Mouse (Mus musculus) megakaryocyte-erythroid progenitor cell, adult 5-6 weeks (primary cell): ENCODE measurements around the gene Ndufs5. TPM values are rescaled to one million over a fixed set of nuclear protein-coding genes. Genes with fewer than 3 reads are reported as not detected.

ENCODE experiments used
- ATAC-seq: replicated peaks from 2 replicates; pipeline ENCODE4 v1.8.0; 2016; ENCODE audit warnings: mild to moderate bottlenecking, inconsistent platforms; ENCODE audit not compliant: severe bottlenecking, poor library complexity, low FRiP score, low TSS enrichment
- total RNA-seq, 2 experiments: library from RNA; stranded (forward) in 1 of 2; stranded (reverse) in 1 of 2; fragments of 200-1000, 215-1000 nt in 1 of 2; fragments of >200 nt in 1 of 2; fragmentation: Nextera tagmentation in 1 of 2; gene quantifications; 2 replicates each; pipeline ENCODE4 v1.2.3; 2014 to 2017

The Ndufs5 gene
- total RNA-seq, 2 experiments from 2014 or later: 121 to 163 TPM

DNA sequence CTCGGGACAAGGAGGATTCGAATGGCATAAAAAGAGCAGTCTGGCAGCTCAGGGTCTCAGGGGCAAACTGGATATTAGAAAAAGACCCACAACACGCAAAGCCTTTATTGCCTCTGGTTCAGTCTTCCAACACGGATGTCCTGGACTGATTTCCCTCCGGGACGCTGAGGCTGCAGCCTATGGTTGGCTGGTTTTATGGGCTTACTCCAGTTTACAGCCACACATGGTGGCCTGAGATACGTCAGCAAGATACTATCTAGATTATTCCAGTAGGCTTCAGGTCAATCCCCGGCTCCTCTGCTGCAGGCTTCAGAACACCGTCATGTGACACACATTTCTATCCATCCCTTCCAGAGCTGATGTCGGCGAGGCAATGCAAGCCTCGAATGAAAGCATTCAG lies 24.6 kb downstream of the Ndufs5 start:
- no peak for ATAC-seq

DNA sequence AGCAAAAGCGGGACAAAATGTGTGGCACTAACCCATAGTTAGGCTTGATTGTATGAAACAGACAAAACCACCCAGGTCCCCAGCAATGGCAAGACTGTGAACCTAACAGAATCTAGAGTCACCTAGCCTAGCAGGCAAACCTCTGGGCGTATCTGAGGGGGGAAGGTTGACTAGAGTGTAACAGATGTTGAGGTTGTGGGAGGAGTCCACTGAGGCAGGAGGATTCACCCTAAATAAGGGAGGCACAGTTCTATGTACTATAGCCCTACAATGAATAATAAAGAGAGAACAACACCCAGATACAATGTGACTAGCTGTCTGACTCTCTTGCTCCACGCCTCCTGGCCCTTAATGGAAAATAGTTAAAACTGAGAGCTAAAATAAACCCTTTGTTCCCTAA lies 25.9 kb downstream of the Ndufs5 start:
- ATAC-seq: no peak

DNA sequence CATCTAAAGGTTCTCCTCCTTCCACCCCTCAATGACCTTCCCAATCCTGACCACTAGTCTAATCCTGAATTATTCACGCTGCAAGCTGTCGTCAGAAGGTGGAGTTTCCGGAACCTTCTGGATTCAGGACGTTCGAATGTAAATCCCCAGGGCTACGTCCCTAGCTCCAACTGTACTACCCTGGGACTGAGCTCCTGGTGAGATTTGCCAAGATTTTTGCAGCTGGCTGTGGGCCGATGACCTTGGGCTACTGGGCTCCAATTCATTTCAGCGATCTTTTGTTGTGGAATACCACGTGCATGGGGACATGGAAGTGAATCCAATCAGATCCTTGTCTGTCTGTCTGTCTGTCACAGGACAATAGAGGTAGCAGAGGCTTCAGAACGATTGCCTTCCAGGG lies 27.7 kb downstream of the Ndufs5 start:
- ATAC-seq: no peak

DNA sequence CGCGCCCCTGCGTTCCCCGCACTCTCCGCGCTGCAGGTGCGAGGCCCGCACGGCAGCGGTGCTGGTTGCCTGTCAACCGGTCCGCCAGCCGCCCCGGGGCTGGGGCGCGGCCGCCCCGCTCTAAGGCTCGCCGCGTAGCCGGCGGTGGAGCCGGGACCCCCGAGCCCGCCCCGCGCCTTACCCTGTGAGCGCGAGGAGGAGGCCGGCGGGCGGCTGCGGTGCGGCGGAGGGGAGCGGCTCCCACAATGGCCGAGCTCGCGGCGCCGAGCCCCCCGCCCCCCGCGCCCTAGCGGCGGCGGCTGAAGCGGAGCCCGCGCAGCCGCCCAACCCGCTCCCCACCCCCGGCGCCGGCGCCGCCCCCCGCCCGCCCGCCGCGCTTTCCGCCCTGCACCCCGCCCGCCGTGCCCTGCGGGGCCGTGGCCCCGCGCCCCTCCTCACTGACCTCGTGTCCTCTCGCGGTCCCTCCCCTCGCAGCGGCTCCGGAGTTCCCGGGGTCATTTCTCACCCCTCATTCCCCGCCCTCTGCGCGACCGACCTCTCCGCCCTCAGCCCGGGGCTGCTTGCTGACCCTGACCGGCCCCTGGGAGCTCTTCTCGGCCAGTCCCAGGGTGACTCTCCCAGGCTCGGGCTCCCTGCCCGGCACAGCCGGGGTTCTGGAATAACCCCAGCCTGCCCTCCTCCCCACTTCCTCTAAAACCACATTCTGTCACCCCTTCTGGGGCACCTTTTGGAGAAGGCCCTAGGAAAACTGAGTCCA lies 30.8 kb downstream of the Ndufs5 start:
- peak; percentile 34; the same call in 1 of the 2 replicates for ATAC-seq

DNA sequence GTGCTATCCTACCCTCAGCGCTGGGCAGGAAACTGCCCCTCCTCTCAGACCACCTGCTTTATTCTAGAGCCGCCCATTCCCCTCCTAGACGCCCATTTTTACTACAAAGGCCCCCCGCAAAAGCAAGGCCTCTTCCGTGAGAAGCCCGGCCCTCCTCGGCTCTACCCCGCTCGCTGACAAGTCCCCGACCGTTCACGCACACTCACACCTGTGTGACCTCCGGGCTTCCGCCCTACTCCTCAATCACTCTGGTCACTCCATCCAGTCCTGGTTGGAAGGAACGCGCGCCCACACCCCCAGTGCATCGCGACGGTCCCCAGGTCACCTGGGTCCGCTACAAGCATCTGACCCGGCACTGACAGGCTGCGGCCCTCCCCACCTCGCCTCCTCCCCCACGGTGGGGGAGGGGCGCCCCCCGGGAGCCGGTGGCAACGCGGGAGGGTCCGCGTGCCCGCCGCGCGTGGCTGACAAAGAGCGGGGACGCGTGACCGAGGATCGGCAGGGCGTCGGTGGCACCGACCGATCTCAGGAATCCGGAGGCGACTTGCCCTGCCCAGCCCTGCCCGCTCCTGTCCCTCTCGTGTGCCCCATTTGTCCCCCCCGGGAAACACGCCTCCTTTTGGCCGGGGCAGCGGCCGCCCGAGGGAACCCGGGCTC lies 31.5 kb downstream of the Ndufs5 start:
- ATAC-seq: no peak

DNA sequence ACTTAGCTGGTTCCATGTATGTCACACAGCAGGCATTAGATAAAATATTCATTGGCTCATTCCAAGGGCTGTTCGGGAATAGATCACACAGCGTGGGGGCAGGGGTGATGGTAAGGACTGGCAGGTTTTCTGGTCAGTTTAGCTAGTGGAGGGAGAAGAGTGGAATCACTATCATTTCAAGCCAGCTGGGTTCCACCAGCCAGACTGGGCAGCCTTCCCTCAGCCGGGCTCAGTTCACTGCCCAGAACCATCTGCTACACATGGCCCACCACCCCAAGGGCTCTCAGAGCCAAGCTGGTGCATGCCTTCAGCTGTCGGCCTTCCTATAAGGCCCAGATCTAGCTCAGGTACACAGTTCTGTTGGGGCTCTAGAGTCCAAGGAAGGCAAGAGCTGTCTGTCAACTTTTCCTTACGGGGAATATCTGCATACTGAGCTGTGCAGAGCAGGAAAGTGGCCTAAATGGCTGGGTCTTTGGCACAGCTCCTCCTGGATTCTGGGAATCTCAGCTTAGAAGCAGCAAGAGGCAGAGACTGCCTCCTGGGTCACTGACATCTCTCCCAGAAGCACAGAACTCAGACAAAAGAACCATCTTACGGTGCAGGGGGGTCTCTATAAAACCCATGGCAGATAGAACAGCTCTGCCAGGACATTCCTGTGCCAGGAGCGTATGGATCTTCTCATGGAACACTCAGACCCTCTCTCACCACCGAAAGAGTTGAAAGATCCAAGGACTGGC lies 32.3 kb downstream of the Ndufs5 start:
- ATAC-seq: no peak

DNA sequence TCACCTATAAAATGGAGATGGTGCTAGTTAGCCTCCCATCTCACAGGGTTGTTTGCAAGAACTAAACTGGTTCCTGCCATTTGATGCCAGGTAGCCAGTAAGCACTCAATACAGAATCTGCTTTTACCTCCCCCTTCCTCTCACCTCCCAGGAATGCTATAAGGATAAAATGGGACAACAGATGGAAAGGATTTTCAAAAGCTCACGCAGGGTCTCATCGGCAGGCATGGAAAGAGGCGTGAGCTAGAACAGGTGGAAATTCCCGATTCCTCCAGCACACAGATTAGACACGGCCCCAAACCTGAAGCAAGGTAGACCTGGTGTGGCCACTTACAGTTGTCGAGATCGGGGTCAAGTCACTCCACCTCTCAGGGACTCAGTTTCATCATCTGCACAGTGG lies 33.0 kb downstream of the Ndufs5 start:
- ATAC-seq: no peak

DNA sequence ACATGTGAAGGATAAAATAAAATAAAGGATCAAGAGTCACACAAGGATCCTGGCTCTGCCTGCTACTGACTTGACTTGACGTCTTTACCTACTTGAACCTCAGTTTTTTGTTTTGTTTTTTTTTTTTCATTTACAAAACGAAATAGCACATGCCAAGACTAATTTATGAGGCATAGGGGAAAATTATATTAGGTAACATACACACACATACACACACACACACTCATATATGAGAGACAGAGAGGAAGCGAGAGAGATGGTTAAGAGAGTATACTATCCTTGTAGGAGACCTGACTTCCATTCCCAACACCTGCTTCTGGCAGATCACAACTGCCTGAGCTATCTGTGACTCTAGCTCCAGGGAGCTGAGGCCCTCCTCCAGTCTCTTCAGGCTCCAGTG lies 33.7 kb downstream of the Ndufs5 start, which contains the start of gene Macf1:
Macf1 (minus strand) TSS at position 101 of the 400 bp plus-strand sequence.
- no peak for ATAC-seq

DNA sequence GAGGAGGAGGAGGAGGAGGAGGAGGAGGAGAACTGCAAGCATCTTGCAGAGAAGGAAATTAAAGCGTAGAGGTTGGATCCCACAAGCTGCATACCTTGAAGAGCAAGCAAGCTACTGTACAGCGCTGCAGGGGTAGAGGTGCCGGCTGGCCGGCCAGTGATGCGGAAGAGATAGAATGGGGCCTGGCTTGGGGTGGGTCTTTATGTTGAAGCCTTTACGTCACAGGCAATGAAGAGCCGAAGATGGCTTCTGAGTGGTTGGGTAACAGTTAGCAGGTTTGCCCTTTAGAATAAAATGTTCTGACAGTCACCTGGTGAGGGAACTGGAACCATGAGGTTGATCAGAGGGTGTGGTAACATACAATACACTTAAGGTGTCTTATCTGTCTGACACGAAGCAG lies 35.7 kb downstream of the Ndufs5 start:
- ATAC-seq: no peak

DNA sequence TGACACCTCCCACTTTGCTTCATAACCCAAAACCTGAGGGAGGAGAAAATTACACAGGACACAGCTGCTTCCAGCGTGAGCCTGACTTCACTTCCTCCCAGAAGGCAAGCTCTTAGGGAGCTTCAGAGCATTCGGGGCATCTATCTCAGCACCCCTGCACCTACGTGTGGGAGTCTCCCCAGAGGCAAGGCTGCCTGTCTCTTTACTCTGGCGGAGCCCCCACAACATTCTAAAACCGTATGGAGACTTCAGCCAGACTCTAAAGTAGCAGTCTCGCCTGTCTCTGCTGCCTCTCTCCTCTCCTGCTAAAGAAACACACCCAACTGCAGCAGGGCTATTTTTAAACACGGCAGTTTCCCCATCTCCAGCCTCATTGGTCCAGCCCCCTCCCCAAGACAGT lies 37.0 kb downstream of the Ndufs5 start:
- ATAC-seq: no peak

DNA sequence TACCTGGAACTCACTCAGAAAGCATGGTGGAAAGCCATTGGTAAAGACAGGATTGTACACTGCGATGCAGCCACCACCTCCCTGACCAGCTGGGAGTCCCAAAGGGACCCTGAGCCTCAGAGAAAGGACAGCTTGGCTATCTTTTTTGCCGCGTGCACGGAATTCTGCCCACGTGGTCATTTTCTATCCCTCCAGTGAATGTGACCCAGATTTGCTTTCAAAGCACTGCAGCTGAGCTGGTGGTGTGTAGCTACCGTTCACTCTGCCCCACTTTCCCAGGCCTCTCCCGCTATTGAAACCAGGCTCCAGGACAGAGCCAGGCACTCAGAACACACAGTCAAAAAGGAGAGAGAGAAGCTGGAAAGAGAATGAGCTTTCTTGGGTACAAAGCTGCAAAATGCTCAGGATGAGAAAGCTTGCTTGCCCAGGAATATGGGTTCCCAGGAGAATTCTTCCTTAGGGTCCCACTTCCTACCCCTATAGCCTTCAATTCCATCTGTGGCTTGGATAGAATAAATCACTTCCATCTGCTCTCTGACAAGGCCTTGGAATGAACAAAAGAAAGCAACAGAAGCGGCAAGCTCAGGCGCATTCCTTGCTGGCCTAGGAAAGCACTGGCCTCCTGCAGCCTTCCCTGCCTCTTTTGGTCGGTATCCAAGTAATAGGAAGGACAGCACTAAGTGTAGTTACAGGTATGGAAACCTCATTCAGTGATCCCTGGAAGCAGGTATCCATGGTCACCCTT lies 40.8 kb downstream of the Ndufs5 start:
- no peak for ATAC-seq

DNA sequence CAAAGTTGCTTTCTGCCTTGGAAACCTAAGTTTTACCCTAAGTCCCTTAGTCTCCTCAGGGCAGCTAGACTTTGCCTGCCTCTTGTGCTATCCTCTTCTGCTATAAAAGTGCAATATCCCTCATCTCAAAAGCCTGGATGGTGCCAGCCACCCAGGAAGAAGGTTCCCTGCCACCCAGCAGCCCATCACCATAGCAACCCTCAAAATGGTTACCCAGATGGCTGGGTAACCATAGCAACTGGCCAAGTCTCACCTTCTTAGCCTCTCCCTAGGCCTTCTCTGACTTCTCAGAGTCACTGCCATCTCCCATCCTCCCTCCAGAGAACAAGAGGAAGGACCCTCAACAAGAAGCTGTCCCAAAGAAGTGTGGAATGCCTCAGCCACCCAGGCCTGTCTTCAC lies 47.4 kb downstream of the Ndufs5 start:
- ATAC-seq: no peak

DNA sequence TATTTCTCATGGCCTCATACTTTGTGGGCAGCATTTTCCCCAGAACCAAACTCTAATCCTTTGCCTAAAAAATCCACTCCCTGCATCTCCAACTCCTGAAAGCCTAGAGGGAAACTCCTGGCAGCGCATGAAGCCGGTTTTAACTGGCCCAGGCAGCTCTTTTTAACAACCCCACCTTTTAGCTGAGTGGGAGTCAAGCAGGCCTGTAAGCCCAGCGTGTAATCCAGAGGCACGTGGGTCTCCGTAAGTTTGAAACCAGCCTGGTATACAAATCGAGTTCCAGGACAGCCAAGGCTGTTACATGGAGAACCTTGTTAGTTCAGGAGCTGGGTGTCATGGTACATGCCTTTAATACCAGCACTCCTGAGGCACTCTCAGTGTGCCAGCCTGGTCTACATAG lies 48.3 kb downstream of the Ndufs5 start:
- ATAC-seq: no peak

DNA sequence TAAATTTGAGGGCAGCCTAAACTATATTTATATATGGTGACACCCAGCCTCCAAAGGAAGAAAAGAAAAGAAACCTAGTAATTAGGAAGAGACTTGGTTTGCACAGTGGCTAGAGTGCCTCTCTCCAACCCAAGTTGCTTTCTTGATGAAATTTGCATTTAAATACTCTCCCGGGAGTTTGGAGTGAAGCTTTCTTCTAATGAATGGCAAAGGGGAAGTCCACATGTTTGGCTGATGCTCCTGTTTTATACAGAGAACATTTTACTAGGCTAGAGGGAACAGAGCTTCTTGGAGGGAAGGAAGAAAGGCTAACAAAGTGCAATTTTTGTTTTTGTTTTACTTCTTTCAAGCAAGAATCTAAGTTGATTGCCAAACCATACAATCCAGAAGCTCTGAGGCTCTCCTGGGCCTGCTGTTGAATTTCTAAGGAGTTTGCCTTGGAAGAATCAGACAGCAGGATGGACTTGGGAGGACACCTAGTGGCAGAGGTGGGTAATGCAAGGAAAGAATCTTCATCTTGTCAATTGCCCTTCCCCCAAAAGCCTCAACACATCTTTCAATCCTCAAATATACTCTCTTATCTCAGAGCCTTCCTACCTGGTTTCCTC lies 50.6 kb downstream of the Ndufs5 start:
- ATAC-seq: no peak

DNA sequence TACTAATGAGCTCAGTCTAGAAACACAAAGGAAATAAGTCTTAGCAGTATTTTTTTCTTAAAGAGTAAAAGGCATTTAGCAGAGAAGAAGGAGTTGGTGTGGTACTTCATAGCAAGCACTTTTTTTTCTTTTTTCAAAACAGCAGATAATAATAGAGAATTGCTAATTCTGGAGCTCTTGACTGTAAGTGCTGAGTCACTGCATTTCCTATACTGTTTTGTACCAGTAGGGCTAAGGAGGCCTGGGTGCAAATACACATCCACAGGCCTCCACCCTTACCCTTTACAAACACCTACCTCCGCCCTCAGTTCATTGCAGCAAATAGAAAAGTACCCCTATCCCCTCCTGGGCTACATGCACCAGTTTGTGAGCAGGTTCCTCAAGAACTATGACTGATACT lies 51.5 kb downstream of the Ndufs5 start:
- ATAC-seq: peak; percentile 39; the same call in 1 of the 2 replicates

DNA sequence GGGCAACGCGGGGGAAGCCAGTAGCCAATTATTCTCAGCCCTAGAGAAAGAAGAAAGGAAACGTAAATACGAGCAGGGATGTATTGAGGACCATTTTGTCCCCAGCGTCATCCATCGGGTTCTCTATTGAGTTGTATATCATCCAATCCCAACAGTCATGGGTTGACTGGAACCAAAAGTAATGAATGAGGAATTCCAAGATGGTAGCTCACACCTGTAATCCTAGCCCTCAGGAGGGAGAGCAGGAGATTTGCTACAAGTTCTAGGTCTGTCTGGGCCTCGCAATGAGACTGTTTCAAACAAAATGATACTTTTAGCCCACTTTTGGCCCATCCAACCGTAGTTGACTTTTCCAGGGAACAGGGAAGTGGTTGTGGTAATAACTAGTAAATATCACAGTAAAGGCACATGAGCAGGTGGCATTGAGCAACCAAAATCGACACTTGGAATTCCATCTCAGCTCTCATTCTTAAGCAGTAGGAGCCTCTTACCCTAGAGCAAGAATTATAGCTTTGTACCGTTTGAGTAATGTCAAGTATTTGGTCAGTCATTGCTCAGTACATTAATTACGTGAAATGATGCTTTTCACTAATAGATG lies 52.2 kb downstream of the Ndufs5 start:
- no peak for ATAC-seq

DNA sequence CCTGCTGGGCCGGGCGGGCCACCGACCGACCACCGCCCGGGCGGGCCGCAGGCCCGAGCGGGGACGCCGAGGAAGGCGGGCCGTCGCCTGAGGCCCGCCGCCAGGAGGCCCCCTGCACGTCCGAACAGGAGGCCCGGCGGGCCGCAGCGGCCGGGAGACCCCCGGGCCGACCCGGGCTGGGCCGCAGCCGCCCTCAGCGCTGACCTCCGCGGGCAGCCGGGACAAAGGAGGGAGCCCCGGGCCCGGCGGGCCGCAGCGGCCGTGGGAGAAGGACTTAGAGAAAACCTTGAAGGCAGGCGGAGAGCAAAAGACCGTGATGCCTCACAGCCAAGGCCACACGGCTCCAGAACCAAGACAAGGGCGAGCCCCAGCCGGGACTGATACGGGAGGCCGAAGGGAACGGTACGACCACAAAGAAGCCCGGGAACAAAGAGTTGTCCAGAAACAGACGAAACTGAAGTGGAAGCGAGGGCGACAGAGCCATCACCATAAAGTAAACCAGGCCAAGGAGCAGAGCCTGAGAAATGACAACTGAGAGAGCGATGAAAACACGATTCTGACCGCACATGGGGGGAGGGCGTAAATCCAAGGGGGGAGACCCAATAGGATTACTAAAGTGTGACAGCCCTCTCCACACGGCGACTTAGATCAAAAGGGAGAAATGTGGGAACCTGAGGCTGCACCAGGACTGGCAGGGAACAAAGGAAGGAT lies 52.9 kb downstream of the Ndufs5 start:
- ATAC-seq: no peak
